Mouse (Mus musculus): ENCODE measurements around the gene Bbs2. TPM values are rescaled to one million over a fixed set of nuclear protein-coding genes. Genes with fewer than 3 reads are reported as not detected.

Gene Bbs2
- polyA plus RNA-seq, 1 experiment: 21.5 TPM

GRCm38 (mm10) chr8:94109396-94109795, 10.7 kb upstream of the Bbs2 start:
- TF ChIP-seq POLR2A (IDR thresholded peaks at IDR 0.05; ENCODE audit: borderline replicate concordance, extremely low read depth, low read depth, low read length) (no peak), CTCF (IDR thresholded peaks at IDR 0.05; ENCODE audit: insufficient read depth, low read length) (no peak)
- Histone ChIP-seq H3K4me3 (replicated peaks; ENCODE audit: extremely low read depth, low read depth, low read length) (no peak overlapping the region), H3K4me1 (ENCODE audit: control insufficient read depth, insufficient read depth, low read length) (no peaks in the 10 kb centered on the region)
- WGBS: 82% methylated on average over 6 of the region's 6 CpGs
- no peak for DNase-seq

GRCm38 (mm10) chr8:94107871-94108270, 9.1 kb upstream of the Bbs2 start:
- Histone ChIP-seq H3K4me3 (replicated peaks; ENCODE audit: extremely low read depth, low read depth, low read length) (no peak overlapping the region), H3K4me1 (ENCODE audit: control insufficient read depth, insufficient read depth, low read length) (no peaks in the 10 kb centered on the region)
- DNase-seq: no peak
- WGBS: 57% methylated on average over 3 of the region's 3 CpGs
- TF ChIP-seq POLR2A (IDR thresholded peaks at IDR 0.05; ENCODE audit: borderline replicate concordance, extremely low read depth, low read depth, low read length) (no peak), CTCF (IDR thresholded peaks at IDR 0.05; ENCODE audit: insufficient read depth, low read length) (no peak)

GRCm38 (mm10) chr8:94104146-94104545, 5.4 kb upstream of the Bbs2 start:
- no peak for TF ChIP-seq CTCF (IDR thresholded peaks at IDR 0.05; ENCODE audit: insufficient read depth, low read length)
- TF ChIP-seq POLR2A (IDR thresholded peaks at IDR 0.05; ENCODE audit: borderline replicate concordance, extremely low read depth, low read depth, low read length): no peak
- DNase-seq: no peak

GRCm38 (mm10) chr8:94098996-94099395, 268 bp upstream of the Bbs2 start:
- WGBS: 47% methylated on average over 4 of the region's 4 CpGs
- Histone ChIP-seq H3K4me3 (replicated peaks; ENCODE audit: extremely low read depth, low read depth, low read length) (no peak overlapping the region), H3K4me1 (ENCODE audit: control insufficient read depth, insufficient read depth, low read length) (peaks cover 2% of the 10 kb centered on the region; the same call in 1 of the 2 replicates)
- no peak for TF ChIP-seq POLR2A (IDR thresholded peaks at IDR 0.05; ENCODE audit: borderline replicate concordance, extremely low read depth, low read depth, low read length)
- TF ChIP-seq CTCF (IDR thresholded peaks at IDR 0.05; ENCODE audit: insufficient read depth, low read length): no peak
- DNase-seq: no peak

More at GRCm38 (mm10) chr8:94104146-94104545, 5.4 kb upstream of the Bbs2 start:
- no peak overlapping the region for H3K4me3 ChIP-seq (replicated peaks; ENCODE audit: extremely low read depth, low read depth, low read length)
- H3K4me1 ChIP-seq (ENCODE audit: control insufficient read depth, insufficient read depth, low read length): no peaks in the 10 kb centered on the region; the same call in 1 of the 2 replicates
- WGBS: 41% methylated on average over 5 of the region's 5 CpGs

GRCm38 (mm10) chr8:94094281-94094680, 4.4 kb downstream of the Bbs2 start:
- no peak for TF ChIP-seq POLR2A (IDR thresholded peaks at IDR 0.05; ENCODE audit: borderline replicate concordance, extremely low read depth, low read depth, low read length)
- TF ChIP-seq CTCF (IDR thresholded peaks at IDR 0.05; ENCODE audit: insufficient read depth, low read length): no peak
- H3K4me3 ChIP-seq (replicated peaks; ENCODE audit: extremely low read depth, low read depth, low read length): no peak overlapping the region
- H3K4me1 ChIP-seq (ENCODE audit: control insufficient read depth, insufficient read depth, low read length): peaks cover 2% of the 10 kb centered on the region; the same call in 1 of the 2 replicates
- 80% methylated on average over 6 of the region's 6 CpGs for WGBS
- no peak for DNase-seq

- Histone ChIP-seq H3K4me1 (ENCODE audit: control insufficient read depth, insufficient read depth, low read length) (0 out of 2 replicates have a peak, but pooled peaks cover 2% of the 10 kb centered on the region), H3K4me3 (replicated peaks; ENCODE audit: extremely low read depth, low read depth, low read length) (no peak overlapping the region)
- 77% methylated on average over 9 of the region's 9 CpGs for WGBS
- TF ChIP-seq CTCF (IDR thresholded peaks at IDR 0.05; ENCODE audit: insufficient read depth, low read length) (no peak), POLR2A (IDR thresholded peaks at IDR 0.05; ENCODE audit: borderline replicate concordance, extremely low read depth, low read depth, low read length) (no peak)
- DNase-seq: no peak
These were observed 5.9 kb downstream of the Bbs2 start for GRCm38 (mm10) chr8:94092848-94093247.

- 58% methylated on average over 6 of the region's 6 CpGs for WGBS
- no peak overlapping the region for H3K4me3 ChIP-seq (replicated peaks; ENCODE audit: extremely low read depth, low read depth, low read length)
- H3K4me1 ChIP-seq (ENCODE audit: control insufficient read depth, insufficient read depth, low read length): no peaks in the 10 kb centered on the region
- no peak for TF ChIP-seq POLR2A (IDR thresholded peaks at IDR 0.05; ENCODE audit: borderline replicate concordance, extremely low read depth, low read depth, low read length)
- no peak for TF ChIP-seq CTCF (IDR thresholded peaks at IDR 0.05; ENCODE audit: insufficient read depth, low read length)
- no peak for DNase-seq
These were observed 9.0 kb downstream of the Bbs2 start for GRCm38 (mm10) chr8:94089715-94090114.

- TF ChIP-seq CTCF (IDR thresholded peaks at IDR 0.05; ENCODE audit: insufficient read depth, low read length) (no peak), POLR2A (IDR thresholded peaks at IDR 0.05; ENCODE audit: borderline replicate concordance, extremely low read depth, low read depth, low read length) (no peak)
- DNase-seq: no peak
- Histone ChIP-seq H3K4me1 (ENCODE audit: control insufficient read depth, insufficient read depth, low read length) (no peaks in the 10 kb centered on the region), H3K4me3 (replicated peaks; ENCODE audit: extremely low read depth, low read depth, low read length) (no peak overlapping the region)
- WGBS: 85% methylated on average over 9 of the region's 9 CpGs
These were observed 10.8 kb downstream of the Bbs2 start for GRCm38 (mm10) chr8:94087964-94088363.

- DNase-seq: no peak
- TF ChIP-seq POLR2A (IDR thresholded peaks at IDR 0.05; ENCODE audit: borderline replicate concordance, extremely low read depth, low read depth, low read length) (no peak), CTCF (IDR thresholded peaks at IDR 0.05; ENCODE audit: insufficient read depth, low read length) (no peak)
- H3K4me1 ChIP-seq (ENCODE audit: control insufficient read depth, insufficient read depth, low read length): no peaks in the 10 kb centered on the region
- 76% methylated on average over 12 of the region's 12 CpGs for WGBS
- no peak overlapping the region for H3K4me3 ChIP-seq (replicated peaks; ENCODE audit: extremely low read depth, low read depth, low read length)
These were observed 22.1 kb downstream of the Bbs2 start for GRCm38 (mm10) chr8:94076461-94077192.

- Histone ChIP-seq H3K4me3 (replicated peaks; ENCODE audit: extremely low read depth, low read depth, low read length) (no peak overlapping the region), H3K4me1 (ENCODE audit: control insufficient read depth, insufficient read depth, low read length) (no peaks in the 10 kb centered on the region)
- 89% methylated on average over 7 of the region's 7 CpGs for WGBS
- DNase-seq: no peak
- TF ChIP-seq CTCF (IDR thresholded peaks at IDR 0.05; ENCODE audit: insufficient read depth, low read length) (no peak), POLR2A (IDR thresholded peaks at IDR 0.05; ENCODE audit: borderline replicate concordance, extremely low read depth, low read depth, low read length) (no peak)
These were observed 29.9 kb downstream of the Bbs2 start for GRCm38 (mm10) chr8:94068793-94069192.

All from lung, adult 2 months (tissue).